Mouse (Mus musculus): ENCODE results near the gene Cpb1.

Gene Cpb1

GRCm38 (mm10) chr3:20275633-20276032, at the start of gene Cpb1:
TSS of gene Cpb1 (minus strand) at chr3:20275733.
- DNase-seq (ENCODE audit: low spot score in 2 of 2): no peak

GRCm38 (mm10) chr3:20317233-20317632, 41.7 kb upstream of the Cpb1 start:
- DNase-seq (ENCODE audit: low spot score in 2 of 2): no peak

GRCm38 (mm10) chr3:20309142-20309541, 33.6 kb upstream of the Cpb1 start:
- DNase-seq (ENCODE audit: low spot score in 2 of 2): no peak

- DNase-seq (ENCODE audit: low spot score in 2 of 2): no peak
Measured at GRCm38 (mm10) chr3:20307256-20307655, 31.7 kb upstream of the Cpb1 start.

GRCm38 (mm10) chr3:20304758-20305352, 29.3 kb upstream of the Cpb1 start:
- no peak for DNase-seq (ENCODE audit: low spot score in 2 of 2)

GRCm38 (mm10) chr3:20295546-20295945, 20.0 kb upstream of the Cpb1 start:
- DNase-seq (ENCODE audit: low spot score in 2 of 2): no peak

- DNase-seq (ENCODE audit: low spot score in 2 of 2): no peak
Measured at GRCm38 (mm10) chr3:20294542-20295348, 19.2 kb upstream of the Cpb1 start.

GRCm38 (mm10) chr3:20291370-20291769, 15.8 kb upstream of the Cpb1 start:
- DNase-seq (ENCODE audit: low spot score in 2 of 2): no peak

GRCm38 (mm10) chr3:20288761-20289160, 13.2 kb upstream of the Cpb1 start:
- no peak for DNase-seq (ENCODE audit: low spot score in 2 of 2)

GRCm38 (mm10) chr3:20281796-20282195, 6.3 kb upstream of the Cpb1 start:
- DNase-seq (ENCODE audit: low spot score in 2 of 2): no peak

GRCm38 (mm10) chr3:20254566-20255479, 20.7 kb downstream of the Cpb1 start:
- no peak for DNase-seq (ENCODE audit: low spot score in 2 of 2)

GRCm38 (mm10) chr3:20243913-20244312, 31.6 kb downstream of the Cpb1 start:
- no peak for DNase-seq (ENCODE audit: low spot score in 2 of 2)

- no peak for DNase-seq (ENCODE audit: low spot score in 2 of 2)
Measured at GRCm38 (mm10) chr3:20242050-20242449, 33.5 kb downstream of the Cpb1 start, which contains the start of gene Cpa3. TSS of gene Cpa3 (minus strand) at chr3:20242181.

- no peak for DNase-seq (ENCODE audit: low spot score in 2 of 2)
Measured at GRCm38 (mm10) chr3:20239741-20240140, 35.8 kb downstream of the Cpb1 start.

- DNase-seq (ENCODE audit: low spot score in 2 of 2): no peak
Measured at GRCm38 (mm10) chr3:20236965-20237364, 38.6 kb downstream of the Cpb1 start.

GRCm38 (mm10) chr3:20229027-20229426, 46.5 kb downstream of the Cpb1 start:
- no peak for DNase-seq (ENCODE audit: low spot score in 2 of 2)

GRCm38 (mm10) chr3:20225429-20225828, 50.1 kb downstream of the Cpb1 start:
- DNase-seq (ENCODE audit: low spot score in 2 of 2): no peak

GRCm38 (mm10) chr3:20222926-20223698, 52.4 kb downstream of the Cpb1 start:
- no peak for DNase-seq (ENCODE audit: low spot score in 2 of 2)

- DNase-seq (ENCODE audit: low spot score in 2 of 2): no peak
Measured at GRCm38 (mm10) chr3:20222136-20222535, 53.4 kb downstream of the Cpb1 start.

GRCm38 (mm10) chr3:20198869-20199268, 76.7 kb downstream of the Cpb1 start:
- DNase-seq (ENCODE audit: low spot score in 2 of 2): peak; percentile 9 to 32

Measured in spleen, postnatal 14 days (tissue).